Mouse (Mus musculus) forebrain, embryonic 15.5 days (tissue): Measurements from ENCODE around the gene Tlcd2. TPM values are rescaled to one million over a fixed set of nuclear protein-coding genes. Genes with fewer than 3 reads are reported as not detected.

Experiments used
- ATAC-seq: fragments of 200-750 bp; cut with Nextera tagmentation; replicated peaks from 2 replicates; pipeline ENCODE4 v1.8.0; 2017; ENCODE audit warnings: mild to moderate bottlenecking, moderate TSS enrichment, moderate library complexity
- H3K27ac ChIP-seq: fragments of 300-500 bp; sonication (generic); replicated peaks from 2 replicates; pipeline ENCODE4 v1.5.1; 2015; ENCODE audit warnings: mild to moderate bottlenecking, inconsistent platforms
- H3K27me3 ChIP-seq: fragments of 300-500 bp; sonication (generic); 2 replicates; pipeline ENCODE4 v1.6.1; 2015; ENCODE audit warnings: inconsistent platforms
- H3K36me3 ChIP-seq: fragments of 300-500 bp; sonication (generic); 2 replicates; pipeline ENCODE4 v1.6.1; 2015; ENCODE audit warnings: mild to moderate bottlenecking, inconsistent platforms
- H3K4me1 ChIP-seq: fragments of 300-500 bp; sonication (generic); 2 replicates; pipeline ENCODE4 v1.6.1; 2015; ENCODE audit warnings: inconsistent platforms
- H3K4me2 ChIP-seq: fragments of 300-500 bp; sonication (generic); replicated peaks from 2 replicates; pipeline ENCODE4 v1.6.1; 2015; ENCODE audit warnings: mild to moderate bottlenecking, inconsistent platforms
- H3K4me3 ChIP-seq: fragments of 300-500 bp; sonication (generic); 2 replicates; pipeline ENCODE4 v1.5.1; 2015; ENCODE audit warnings: mild to moderate bottlenecking, inconsistent platforms
- H3K9ac ChIP-seq: fragments of 300-500 bp; sonication (generic); replicated peaks from 2 replicates; pipeline ENCODE4 v1.6.1; 2015; ENCODE audit warnings: mild to moderate bottlenecking, inconsistent platforms
- H3K9me3 ChIP-seq: fragments of 300-500 bp; sonication (generic); 2 replicates; pipeline ENCODE4 v1.6.1; 2016; ENCODE audit warnings: inconsistent platforms
- WGBS: fragments of 180-500 bp; shearing (Covaris S2); methylation state at CpG from one replicate; pipeline ENCODE4 v1.1.7; 2015; ENCODE audit warnings: mixed read lengths; 5-methylcytosine and 5-hydroxymethylcytosine counted together
- polyA plus RNA-seq: library from polyadenylated mRNA; unstranded; fragments of >200 nt; fragmentation: Nextera tagmentation; extraction: Ambion mirVana; gene quantifications from 2 replicates; pipeline ENCODE4 v1.2.1, GENCODE M21; 2015

Tlcd2 gene
- polyA plus RNA-seq, 1 experiment from 2014 or later = 0.95 TPM

GRCm38 (mm10) chr11:75472469-75473081 is 11.1 kb downstream of the Tlcd2 start:
- ATAC-seq = no peak
- Histone ChIP-seq H3K4me1 (0 out of 2 replicates have a peak, but pooled peaks cover 5% of the 10 kb centered on the region), H3K4me3 (no peak overlapping the region), H3K4me2 (no peak overlapping the region), H3K9me3 (no peaks in the 10 kb centered on the region), H3K27me3 (no peaks in the 10 kb centered on the region), H3K36me3 (no peaks in the 10 kb centered on the region), H3K27ac (no peak overlapping the region), H3K9ac (no peak overlapping the region)
- WGBS = 83% methylated on average over 11 of the region's 11 CpGs

GRCm38 (mm10) chr11:75473376-75473775 is 11.9 kb downstream of the Tlcd2 start:
- Histone ChIP-seq H3K9me3 (no peaks in the 10 kb centered on the region), H3K27ac (no peak overlapping the region), H3K9ac (no peak overlapping the region), H3K36me3 (no peaks in the 10 kb centered on the region), H3K4me3 (no peak overlapping the region), H3K27me3 (no peaks in the 10 kb centered on the region), H3K4me1 (no peaks in the 10 kb centered on the region), H3K4me2 (no peak overlapping the region)
- 61% methylated on average over 7 of the region's 7 CpGs for WGBS
- no peak for ATAC-seq

GRCm38 (mm10) chr11:75486192-75486591 is 24.7 kb downstream of the Tlcd2 start:
- peak; percentile 51 for ATAC-seq
- Histone ChIP-seq H3K27ac (peak overlapping the region; percentile 64), H3K4me2 (peak overlapping the region; percentile 33), H3K4me1 (peaks cover 18% of the 10 kb centered on the region), H3K4me3 (peak overlapping the region; percentile 99), H3K27me3 (no peaks in the 10 kb centered on the region; the same call in 1 of the 2 replicates), H3K9ac (no peak overlapping the region), H3K9me3 (no peaks in the 10 kb centered on the region), H3K36me3 (peaks cover 22% of the 10 kb centered on the region)
- WGBS = 21% methylated on average over 3 of the region's 3 CpGs

GRCm38 (mm10) chr11:75486601-75487285 is 25.2 kb downstream of the Tlcd2 start, which contains the start of gene Prpf8:
Gene Prpf8, plus strand, starts transcription at chr11:75486816.
- Histone ChIP-seq H3K27ac (peak within 1 kb of the TSS; percentile 64), H3K27me3 (no peaks in the 10 kb centered on the region; the same call in 1 of the 2 replicates), H3K9me3 (no peaks in the 10 kb centered on the region), H3K9ac (peak within 1 kb of the TSS; percentile 77), H3K4me2 (peak within 1 kb of the TSS; percentile 96), H3K4me3 (peak within 1 kb of the TSS; percentile 99), H3K36me3 (peaks cover 28% of the 10 kb centered on the region), H3K4me1 (peaks cover 18% of the 10 kb centered on the region)
- ATAC-seq = peak; percentile 100
- under 1% methylated on average over 52 of the region's 52 CpGs for WGBS

GRCm38 (mm10) chr11:75487496-75487895 is 26.0 kb downstream of the Tlcd2 start:
- Histone ChIP-seq H3K36me3 (peaks cover 35% of the 10 kb centered on the region), H3K4me3 (peak overlapping the region; percentile 99), H3K4me1 (peaks cover 18% of the 10 kb centered on the region), H3K9me3 (no peaks in the 10 kb centered on the region), H3K9ac (peak overlapping the region; percentile 77), H3K27ac (no peak overlapping the region), H3K4me2 (peak overlapping the region; percentile 96), H3K27me3 (no peaks in the 10 kb centered on the region; the same call in 1 of the 2 replicates)
- ATAC-seq = no peak
- WGBS = 42% methylated on average over 6 of the region's 6 CpGs

GRCm38 (mm10) chr11:75494296-75495049 is 33.0 kb downstream of the Tlcd2 start:
- no peak overlapping the region for H3K4me2 ChIP-seq
- H3K9ac ChIP-seq = no peak overlapping the region
- no peaks in the 10 kb centered on the region for H3K4me1 ChIP-seq
- 95% methylated on average over 10 of the region's 10 CpGs for WGBS
- H3K9me3 ChIP-seq = no peaks in the 10 kb centered on the region
- H3K27me3 ChIP-seq = no peaks in the 10 kb centered on the region
- no peak for ATAC-seq
- H3K36me3 ChIP-seq = peaks cover 100% of the 10 kb centered on the region
- H3K27ac ChIP-seq = no peak overlapping the region
- no peak overlapping the region for H3K4me3 ChIP-seq

- ATAC-seq = no peak
- no peak overlapping the region for H3K27ac ChIP-seq
Measured at GRCm38 (mm10) chr11:75498126-75498525, 36.6 kb downstream of the Tlcd2 start.

GRCm38 (mm10) chr11:75508162-75508561 is 46.6 kb downstream of the Tlcd2 start:
- H3K9me3 ChIP-seq = no peaks in the 10 kb centered on the region
- no peak for ATAC-seq
- peaks cover 15% of the 10 kb centered on the region for H3K4me1 ChIP-seq
- no peaks in the 10 kb centered on the region for H3K27me3 ChIP-seq
- no peak overlapping the region for H3K4me2 ChIP-seq
- no peak overlapping the region for H3K27ac ChIP-seq
- no peak overlapping the region for H3K4me3 ChIP-seq
- 92% methylated on average over 4 of the region's 4 CpGs for WGBS
- H3K36me3 ChIP-seq = peaks cover 62% of the 10 kb centered on the region
- H3K9ac ChIP-seq = no peak overlapping the region

More at GRCm38 (mm10) chr11:75498126-75498525, 36.6 kb downstream of the Tlcd2 start:
- H3K9me3 ChIP-seq = no peaks in the 10 kb centered on the region
- 91% methylated on average over 1 of the region's 1 CpGs for WGBS
- H3K4me3 ChIP-seq = no peak overlapping the region
- no peak overlapping the region for H3K9ac ChIP-seq
- no peaks in the 10 kb centered on the region for H3K27me3 ChIP-seq
- no peaks in the 10 kb centered on the region for H3K4me1 ChIP-seq
- no peak overlapping the region for H3K4me2 ChIP-seq
- H3K36me3 ChIP-seq = peaks cover 100% of the 10 kb centered on the region

- H3K27ac ChIP-seq = no peak overlapping the region
- H3K9ac ChIP-seq = no peak overlapping the region
- no peaks in the 10 kb centered on the region for H3K9me3 ChIP-seq
- H3K36me3 ChIP-seq = peaks cover 55% of the 10 kb centered on the region
- 86% methylated on average over 8 of the region's 8 CpGs for WGBS
- peaks cover 15% of the 10 kb centered on the region for H3K4me1 ChIP-seq
- no peak overlapping the region for H3K4me2 ChIP-seq
- no peak overlapping the region for H3K4me3 ChIP-seq
- no peak for ATAC-seq
- H3K27me3 ChIP-seq = no peaks in the 10 kb centered on the region
Measured at GRCm38 (mm10) chr11:75508904-75509303, 47.4 kb downstream of the Tlcd2 start.

- H3K27me3 ChIP-seq = no peaks in the 10 kb centered on the region
- H3K36me3 ChIP-seq = peaks cover 44% of the 10 kb centered on the region
- peak within 1 kb of the TSS; percentile 91 for H3K4me2 ChIP-seq
- H3K9me3 ChIP-seq = no peaks in the 10 kb centered on the region
- H3K9ac ChIP-seq = peak within 1 kb of the TSS; percentile 56
- H3K4me1 ChIP-seq = peaks cover 15% of the 10 kb centered on the region
- WGBS = 3% methylated on average over 43 of the region's 43 CpGs
- peak; percentile 85 for ATAC-seq
- peak within 1 kb of the TSS; percentile 48 for H3K4me3 ChIP-seq
- H3K27ac ChIP-seq = peak within 1 kb of the TSS; percentile 67
Measured at GRCm38 (mm10) chr11:75509741-75510626, 48.5 kb downstream of the Tlcd2 start, which contains the start of gene Rilp. Gene Rilp, plus strand, starts transcription at chr11:75510094.

GRCm38 (mm10) chr11:75510627-75510993 is 49.1 kb downstream of the Tlcd2 start:
- Histone ChIP-seq H3K4me3 (peak overlapping the region; percentile 48), H3K27ac (peak overlapping the region; percentile 67), H3K4me2 (peak overlapping the region; percentile 91), H3K9ac (peak overlapping the region; percentile 56), H3K9me3 (no peaks in the 10 kb centered on the region), H3K27me3 (no peaks in the 10 kb centered on the region), H3K36me3 (peaks cover 39% of the 10 kb centered on the region), H3K4me1 (peaks cover 15% of the 10 kb centered on the region)
- 2% methylated on average over 24 of the region's 24 CpGs for WGBS
- peak; percentile 82 for ATAC-seq
